Comparison of ENCODE assay signal across 25 mouse cellular contexts in the genomic region with DNA sequence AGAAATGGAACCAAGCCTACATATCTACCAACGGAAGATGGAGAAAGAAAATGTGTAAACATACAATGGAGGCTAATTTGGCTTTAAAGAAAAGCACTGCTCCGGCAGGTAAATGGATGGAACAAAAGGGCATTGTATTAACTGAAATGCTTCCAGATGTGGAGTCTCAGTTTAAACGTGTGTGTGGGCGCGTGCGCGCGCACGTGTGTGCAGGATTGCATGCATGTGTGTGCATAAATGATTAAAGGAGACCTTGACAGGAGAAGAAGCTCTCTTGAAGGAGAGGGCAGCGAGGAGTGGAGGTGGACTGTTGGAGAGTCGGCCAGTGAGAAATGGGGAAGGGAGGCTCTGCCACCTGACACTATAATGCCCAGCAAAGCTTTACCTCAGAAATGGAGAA. TPM values are rescaled to one million over a fixed set of nuclear protein-coding genes. Genes with fewer than 3 reads are reported as not detected.
DNase-seq lines count a peak whose midpoint lies in the region; ATAC-seq lines count a peak whose summit lies in the region.
"Had no signal": no experiment of that assay in that cellular context is flagged by ENCODE, and none has a peak within 500 bp of the region (broad histone marks: within the 10 kb centered on the region; RNA-seq: fewer than 3 reads in every experiment).

No protein-coding gene starts in this region.

- H3K4me3 ChIP-seq in embryonic facial prominence, embryonic 15.5 days (replicated peaks): no peak overlapping the region
- H3K4me3 ChIP-seq in limb, embryonic 11.5 days (ENCODE audit: low read depth, low read length): no peak overlapping the region
- H3K4me3 ChIP-seq in heart, embryonic 11.5 days (ENCODE audit: low read depth, low read length): no peak overlapping the region
- H3K4me3 ChIP-seq: erythroblast, embryonic 14.5 days; forebrain, embryonic 12.5 days; forebrain, embryonic 15.5 days; gastrocnemius, adult 2 months; heart, adult 2 months; heart, embryonic 10.5 days; hindbrain, embryonic 13.5 days; intestine, embryonic 15.5 days had no signal

- ATAC-seq in embryonic facial prominence, embryonic 15.5 days (ENCODE audit: insufficient number of reproducible peaks, low FRiP score, low TSS enrichment, low read depth): no peak
- no peak for ATAC-seq in limb, embryonic 11.5 days (ENCODE audit: insufficient number of reproducible peaks, low FRiP score, low TSS enrichment, low read depth)
- ATAC-seq in heart, embryonic 11.5 days (replicated peaks; ENCODE audit: insufficient number of reproducible peaks, low FRiP score, low TSS enrichment): no peak
- ATAC-seq: activated CD4-positive, CD25-positive, alpha-beta regulatory T cell, adult 4 months; forebrain, embryonic 15.5 days; hindbrain, embryonic 16.5 days; intestine, embryonic 15.5 days had no signal

- no peak overlapping the region for H3K4me2 ChIP-seq in embryonic facial prominence, embryonic 15.5 days (replicated peaks)
- H3K4me2 ChIP-seq in limb, embryonic 11.5 days (ENCODE audit: low read depth, severe bottlenecking): no peak overlapping the region
- H3K4me2 ChIP-seq in heart, embryonic 11.5 days: no peak overlapping the region
- H3K4me2 ChIP-seq: forebrain, embryonic 12.5 days; forebrain, embryonic 15.5 days; hindbrain, embryonic 13.5 days; intestine, embryonic 15.5 days had no signal

- peak overlapping the region; percentile 55; the same call in 1 of the 2 replicates for H3K27ac ChIP-seq in embryonic facial prominence, embryonic 15.5 days (replicated peaks)
- peak overlapping the region; percentile 11; the same call in 1 of the 2 replicates for H3K27ac ChIP-seq in limb, embryonic 11.5 days (replicated peaks; ENCODE audit: low read depth, low read length)
- H3K27ac ChIP-seq in heart, embryonic 11.5 days (ENCODE audit: low read depth, low read length): no peak overlapping the region
- H3K27ac ChIP-seq: forebrain, embryonic 12.5 days; forebrain, embryonic 15.5 days; gastrocnemius, adult 2 months; heart, adult 2 months; heart, embryonic 10.5 days; hindbrain, embryonic 13.5 days; intestine, embryonic 15.5 days had no signal

- no peaks in the 10 kb centered on the region for H3K36me3 ChIP-seq in embryonic facial prominence, embryonic 15.5 days
- H3K36me3 ChIP-seq in limb, embryonic 11.5 days (ENCODE audit: control insufficient read depth, insufficient read depth, low read length): no peaks in the 10 kb centered on the region
- no peaks in the 10 kb centered on the region for H3K36me3 ChIP-seq in heart, embryonic 11.5 days (ENCODE audit: control insufficient read depth, insufficient read depth, low read length)
- H3K36me3 ChIP-seq: forebrain, embryonic 12.5 days; forebrain, embryonic 15.5 days; heart, embryonic 10.5 days; hindbrain, embryonic 13.5 days; intestine, embryonic 15.5 days had no signal

- WGBS in embryonic facial prominence, embryonic 15.5 days: 60% methylated on average over 11 of the region's 11 CpGs
- WGBS in limb, embryonic 11.5 days: 64% methylated on average over 11 of the region's 11 CpGs
- 89% methylated on average over 11 of the region's 11 CpGs for WGBS in heart, embryonic 11.5 days (ENCODE audit: insufficient replicate concordance)

- peak; percentile 41 for DNase-seq in embryo, embryonic 11 days
- no peak for DNase-seq in embryo, embryonic 10 days (ENCODE audit: low spot score)
- DNase-seq in limb, embryonic 11.5 days (ENCODE audit: low spot score): peak; percentile 54
- peak; percentile 20 for DNase-seq in mesoderm, embryonic 11.5 days (ENCODE audit: low read depth, low spot score)
- no peak for DNase-seq in yolk sac, embryonic 10.5 days (ENCODE audit: low spot score)
- no peak for DNase-seq in frontal cortex, postnatal 25 days (ENCODE audit: low spot score in 2 of 2)
- DNase-seq: adrenal gland, adult 8-10 months; adrenal gland, postnatal 25 days; cerebellum, adult 2 months; cerebellum, adult 9-11 months; cerebellum, postnatal 25 days; gastrocnemius, adult 2 months; gastrocnemius, postnatal 14 days; heart, adult 2 months; kidney, adult 11 months had no signal

- no peaks in the 10 kb centered on the region for H3K9me3 ChIP-seq in embryonic facial prominence, embryonic 15.5 days (replicated peaks)
- no peaks in the 10 kb centered on the region for H3K9me3 ChIP-seq in limb, embryonic 11.5 days (ENCODE audit: control insufficient read depth, low read length)
- no peaks in the 10 kb centered on the region for H3K9me3 ChIP-seq in heart, embryonic 11.5 days (replicated peaks; ENCODE audit: control insufficient read depth, low read length)
- H3K9me3 ChIP-seq: forebrain, embryonic 12.5 days; forebrain, embryonic 15.5 days; heart, embryonic 10.5 days; hindbrain, embryonic 13.5 days; intestine, embryonic 15.5 days had no signal

- H3K4me1 ChIP-seq in embryonic facial prominence, embryonic 15.5 days: 0 out of 2 replicates have a peak, but pooled peaks cover 9% of the 10 kb centered on the region
- H3K4me1 ChIP-seq in limb, embryonic 11.5 days (ENCODE audit: control insufficient read depth, insufficient read depth, low read length): no peaks in the 10 kb centered on the region
- peaks cover 3% of the 10 kb centered on the region; the same call in 1 of the 2 replicates for H3K4me1 ChIP-seq in heart, embryonic 11.5 days (ENCODE audit: control insufficient read depth, insufficient read depth, low read length)
- H3K4me1 ChIP-seq: forebrain, embryonic 12.5 days; forebrain, embryonic 15.5 days; hindbrain, embryonic 13.5 days had no signal

- no peak overlapping the region for H3K9ac ChIP-seq in embryonic facial prominence, embryonic 15.5 days
- no peak overlapping the region for H3K9ac ChIP-seq in limb, embryonic 11.5 days (ENCODE audit: low read length)
- H3K9ac ChIP-seq in heart, embryonic 11.5 days (ENCODE audit: low read depth, low read length): no peak overlapping the region
- H3K9ac ChIP-seq: forebrain, embryonic 12.5 days; forebrain, embryonic 15.5 days; hindbrain, embryonic 13.5 days; intestine, embryonic 15.5 days had no signal

- no peaks in the 10 kb centered on the region for H3K27me3 ChIP-seq in embryonic facial prominence, embryonic 15.5 days
- H3K27me3 ChIP-seq in limb, embryonic 11.5 days (ENCODE audit: control insufficient read depth, insufficient read depth, low read length): no peaks in the 10 kb centered on the region
- no peaks in the 10 kb centered on the region for H3K27me3 ChIP-seq in heart, embryonic 11.5 days (ENCODE audit: control insufficient read depth, insufficient read depth, low read length)
- H3K27me3 ChIP-seq: forebrain, embryonic 12.5 days; forebrain, embryonic 15.5 days; hindbrain, embryonic 13.5 days; intestine, embryonic 15.5 days had no signal

RNA-seq across cellular contexts. Expression of a gene that starts 58.4 kb away (rescaled TPM):
- 19.4 and 21.0 TPM in 2 replicates for polyA plus RNA-seq in embryonic facial prominence, embryonic 15.5 days (2015; fragmentation: Nextera tagmentation; extraction: Ambion mirVana)
- 15.9 and 16.6 TPM in 2 replicates for polyA plus RNA-seq in limb, embryonic 11.5 days (2014; fragmentation: Nextera tagmentation; extraction: Ambion mirVana)
- 12.5 and 12.9 TPM in 2 replicates for polyA plus RNA-seq in heart, embryonic 11.5 days (2014; fragmentation: Nextera tagmentation; extraction: Ambion mirVana)

Comparison
In these comparisons a context has a peak if more than half of its experiments do, and no peak if none do; other contexts are left out.
1. DNase-seq: peak in embryo, embryonic 11 days (single experiment), limb, embryonic 11.5 days (single experiment) and mesoderm, embryonic 11.5 days (single experiment); none in embryo, embryonic 10 days (single experiment), yolk sac, embryonic 10.5 days (single experiment) and frontal cortex, postnatal 25 days (0 of 2).